Mouse (Mus musculus) thymus, adult 2 months (tissue): Measurements from ENCODE around the gene Fam161a.

Experiments used
- CTCF ChIP-seq: fragments of 200-500 bp; IDR thresholded peaks from 2 replicates; pipeline ENCODE4 v1.5.1; 2012; ENCODE audit warnings: mild to moderate bottlenecking, control low read depth, low read length, moderate library complexity, borderline replicate concordance; ENCODE audit not compliant: control insufficient read depth, poor library complexity, insufficient read depth; ENCODE audit errors: extremely low read depth
- POLR2A ChIP-seq: fragments of 200-500 bp; IDR thresholded peaks from 2 replicates; pipeline ENCODE4 v1.6.1; 2012; ENCODE audit warnings: mild to moderate bottlenecking, low read length, control low read depth, moderate library complexity; ENCODE audit not compliant: control insufficient read depth, poor library complexity, insufficient read depth; ENCODE audit errors: extremely low read depth

GRCm38 (mm10) chr11:22995461-22995860 lies 11.9 kb upstream of the Fam161a start:
- no peak for TF ChIP-seq CTCF
- TF ChIP-seq POLR2A = no peak
